Mouse (Mus musculus) heart, embryonic 14.5 days (tissue): ENCODE measurements around the gene Ifi209. TPM values are rescaled to one million over a fixed set of nuclear protein-coding genes. Genes with fewer than 3 reads are reported as not detected.
"Not testable (repeated sequence)": the region's sequence is repeated elsewhere in the genome, so short reads cannot be mapped to it uniquely, and the experiment has no call there.

Source experiments
- ATAC-seq: fragments of 200-750 bp; cut with Nextera tagmentation; 2 replicates; pipeline ENCODE4 v1.8.0; 2017; ENCODE audit warnings: low read depth, moderate TSS enrichment; ENCODE audit not compliant: insufficient number of reproducible peaks, insufficient read depth, low FRiP score
- H3K27ac ChIP-seq, 2 experiments: fragments of 200-500 bp in 1 of 2; fragments of 300-500 bp in 1 of 2; sonication (generic) in 1 of 2; replicated peaks in 1 of 2; 2 replicates each; pipeline ENCODE4 v1.5.1; 2012 to 2014; ENCODE audit warnings: low read depth in 2 of 2, low read length in 2 of 2, control low read depth in 1 of 2, mild to moderate bottlenecking in 1 of 2, mixed read lengths in 1 of 2; ENCODE audit not compliant: control insufficient read depth in 1 of 2, insufficient read depth in 1 of 2
- H3K27me3 ChIP-seq: fragments of 300-500 bp; sonication (generic); 2 replicates; pipeline ENCODE4 v1.6.1; 2014; ENCODE audit warnings: mild to moderate bottlenecking, low read length, control low read depth; ENCODE audit not compliant: control insufficient read depth, insufficient read depth
- H3K36me3 ChIP-seq: fragments of 300-500 bp; sonication (generic); 2 replicates; pipeline ENCODE4 v1.6.1; 2014; ENCODE audit warnings: mild to moderate bottlenecking, control low read depth, low read length, mixed read lengths; ENCODE audit not compliant: control insufficient read depth, insufficient read depth
- H3K4me1 ChIP-seq, 2 experiments: fragments of 200-500 bp in 1 of 2; fragments of 300-500 bp in 1 of 2; sonication (generic) in 1 of 2; 2 replicates each; pipeline ENCODE4 v1.6.1; 2012 to 2014; ENCODE audit warnings: low read length in 2 of 2, control low read depth in 1 of 2, mixed read lengths in 1 of 2; ENCODE audit not compliant: control insufficient read depth in 2 of 2, insufficient read depth in 2 of 2
- H3K4me2 ChIP-seq: fragments of 300-500 bp; sonication (generic); 2 replicates; pipeline ENCODE4 v1.6.1; 2014; ENCODE audit warnings: mild to moderate bottlenecking, low read length
- H3K4me3 ChIP-seq, 2 experiments: fragments of 200-500 bp in 1 of 2; fragments of 300-500 bp in 1 of 2; sonication (generic) in 1 of 2; 2 replicates each; pipeline ENCODE4 v1.5.1; 2012 to 2014; ENCODE audit warnings: low read length in 2 of 2, mild to moderate bottlenecking in 2 of 2, control low read depth in 1 of 2, low read depth in 1 of 2, moderate library complexity in 1 of 2; ENCODE audit not compliant: control insufficient read depth in 1 of 2, insufficient read depth in 1 of 2
- H3K9ac ChIP-seq: fragments of 300-500 bp; sonication (generic); 2 replicates; pipeline ENCODE4 v1.6.1; 2014; ENCODE audit warnings: mild to moderate bottlenecking, low read length
- H3K9me3 ChIP-seq: fragments of 300-500 bp; sonication (generic); 2 replicates; pipeline ENCODE4 v1.6.1; 2016; ENCODE audit warnings: low read length, control low read depth; ENCODE audit not compliant: control insufficient read depth
- WGBS: fragments of 180-500 bp; shearing (Covaris S2); extraction: QIAGEN DNeasy Blood & Tissue Kit; methylation state at CpG from one replicate; pipeline ENCODE4 v1.1.7; 2014; 5-methylcytosine and 5-hydroxymethylcytosine counted together
- polyA plus RNA-seq: library from polyadenylated mRNA; unstranded; fragments of >200 nt; fragmentation: Nextera tagmentation; extraction: Ambion mirVana; gene quantifications from 2 replicates; pipeline ENCODE4 v1.2.1, GENCODE M21; 2014

Gene Ifi209
- polyA plus RNA-seq, 1 experiment from 2014 or later = 0.23 TPM

GRCm38 (mm10) chr1:173633969-173634645, 3.4 kb downstream of the Ifi209 start:
- ATAC-seq = no peak
- H3K27me3 ChIP-seq = no peaks in the 10 kb centered on the region
- H3K4me3 ChIP-seq = no peak overlapping the region
- WGBS = 80% methylated on average over 5 of the region's 5 CpGs
- no peaks in the 10 kb centered on the region for H3K36me3 ChIP-seq
- H3K4me2 ChIP-seq = no peak overlapping the region
- no peaks in the 10 kb centered on the region for H3K9me3 ChIP-seq
- no peak overlapping the region for H3K9ac ChIP-seq
- H3K4me1 ChIP-seq = no peaks in the 10 kb centered on the region
- no peak overlapping the region for H3K27ac ChIP-seq

GRCm38 (mm10) chr1:173645393-173645792, 14.7 kb downstream of the Ifi209 start:
- Histone ChIP-seq H3K36me3 (no peaks in the 10 kb centered on the region), H3K27ac (no peak overlapping the region), H3K4me2 (no peak overlapping the region), H3K4me1 (no peaks in the 10 kb centered on the region), H3K9ac (no peak overlapping the region), H3K27me3 (no peaks in the 10 kb centered on the region), H3K9me3 (no peaks in the 10 kb centered on the region), H3K4me3 (no peak overlapping the region)
- ATAC-seq = no peak
- WGBS = 81% methylated on average over 2 of the region's 2 CpGs

GRCm38 (mm10) chr1:173657973-173658372, 27.3 kb downstream of the Ifi209 start:
- Histone ChIP-seq H3K36me3 (no peaks in the 10 kb centered on the region), H3K27me3 (no peaks in the 10 kb centered on the region), H3K4me3 (no peak overlapping the region), H3K9ac (no peak overlapping the region), H3K4me1 (no peaks in the 10 kb centered on the region), H3K4me2 (no peak overlapping the region), H3K27ac (no peak overlapping the region), H3K9me3 (no peaks in the 10 kb centered on the region)
- 72% methylated on average over 4 of the region's 4 CpGs for WGBS
- no peak for ATAC-seq

GRCm38 (mm10) chr1:173673458-173674097, 42.9 kb downstream of the Ifi209 start, which contains the start of gene Ifi208:
Gene Ifi208, plus strand, starts transcription at chr1:173673675.
- H3K9me3 ChIP-seq, H3K4me3 ChIP-seq, H3K36me3 ChIP-seq, H3K9ac ChIP-seq, H3K4me2 ChIP-seq, ATAC-seq, H3K27me3 ChIP-seq, H3K4me1 ChIP-seq, H3K27ac ChIP-seq: not testable (repeated sequence)
- 42% methylated on average over 3 of the region's 3 CpGs for WGBS

GRCm38 (mm10) chr1:173678605-173679004, 47.9 kb downstream of the Ifi209 start:
- H3K27ac ChIP-seq, H3K36me3 ChIP-seq, ATAC-seq, H3K4me2 ChIP-seq, H3K4me1 ChIP-seq, H3K27me3 ChIP-seq, H3K9ac ChIP-seq, H3K9me3 ChIP-seq, H3K4me3 ChIP-seq: not testable (repeated sequence)
- WGBS = 54% methylated on average over 1 of the region's 1 CpGs

GRCm38 (mm10) chr1:173694270-173694669, 63.6 kb downstream of the Ifi209 start:
- no peak for ATAC-seq
- WGBS = 92% methylated on average over 1 of the region's 1 CpGs
- Histone ChIP-seq H3K9me3 (no peaks in the 10 kb centered on the region), H3K4me1 (no peaks in the 10 kb centered on the region), H3K27ac (no peak overlapping the region), H3K4me2 (no peak overlapping the region), H3K4me3 (no peak overlapping the region), H3K27me3 (no peaks in the 10 kb centered on the region), H3K36me3 (no peaks in the 10 kb centered on the region), H3K9ac (no peak overlapping the region)
